Mouse (Mus musculus) ES-E14 (cell line): ENCODE results near the gene Vps33b. TPM values are rescaled to one million over a fixed set of nuclear protein-coding genes. Genes with fewer than 3 reads are reported as not detected.
A peak's percentile ranks its signal among the peaks of the same experiment; 100 is the strongest.

Experiments used
- DNase-seq: peaks from one replicate; pipeline ENCODE4 v3.0.0-alpha.2; 2013; ENCODE audit warnings: low read depth, low spot score
- H3K27ac ChIP-seq: 2 replicates; pipeline ENCODE4 v1.5.1; 2012; ENCODE audit warnings: low read depth, mild to moderate bottlenecking, low read length, moderate library complexity, mixed read lengths; ENCODE audit not compliant: poor library complexity, insufficient read depth, severe bottlenecking
- H3K36me3 ChIP-seq: 2 replicates; pipeline ENCODE4 v1.6.1; 2012; ENCODE audit warnings: mild to moderate bottlenecking, low read length, moderate library complexity, mixed read lengths; ENCODE audit not compliant: control insufficient read depth, poor library complexity, insufficient read depth, severe bottlenecking
- H3K4me1 ChIP-seq, 2 experiments: fragments of 150-350 bp in 1 of 2; sonication (generic) in 1 of 2; 2 replicates each; pipeline ENCODE4 v1.6.1; 2012; ENCODE audit warnings: low read length in 2 of 2, mild to moderate bottlenecking in 1 of 2, mixed read lengths in 1 of 2; ENCODE audit not compliant: control insufficient read depth in 2 of 2, insufficient read depth in 2 of 2, poor library complexity in 1 of 2
- H3K4me3 ChIP-seq, 2 experiments: fragments of 150-350 bp in 1 of 2; sonication (generic) in 1 of 2; 2 replicates each; pipeline ENCODE4 v1.5.1; 2012; ENCODE audit warnings: low read length in 2 of 2, low read depth in 1 of 2, mild to moderate bottlenecking in 1 of 2, mixed read lengths in 1 of 2; ENCODE audit not compliant: insufficient read depth in 1 of 2, poor library complexity in 1 of 2, severe bottlenecking in 1 of 2
- H3K9ac ChIP-seq: 2 replicates; pipeline ENCODE4 v1.6.1; 2012; ENCODE audit warnings: low read depth, mild to moderate bottlenecking, low read length, mixed read lengths; ENCODE audit not compliant: poor library complexity, insufficient read depth, severe bottlenecking
- H3K9me3 ChIP-seq: fragments of 150-350 bp; sonication (generic); 2 replicates; pipeline ENCODE4 v1.6.1; 2012; ENCODE audit warnings: low read depth, mild to moderate bottlenecking, low read length; ENCODE audit not compliant: control insufficient read depth, insufficient read depth
- CHD2 ChIP-seq: IDR thresholded peaks from 2 replicates; pipeline ENCODE4 v1.6.1; 2014; ENCODE audit warnings: mild to moderate bottlenecking, low read depth, low read length, inconsistent platforms
- HCFC1 ChIP-seq: IDR thresholded peaks from 2 replicates; pipeline ENCODE4 v1.6.1; 2012; ENCODE audit warnings: low read length, inconsistent platforms, borderline replicate concordance; ENCODE audit not compliant: insufficient read depth
- MAFK ChIP-seq: IDR thresholded peaks from 2 replicates; pipeline ENCODE4 v1.6.1; 2014; ENCODE audit warnings: mild to moderate bottlenecking, low read depth, low read length, inconsistent platforms; ENCODE audit not compliant: insufficient read depth
- ZC3H11A ChIP-seq: IDR thresholded peaks from 2 replicates; pipeline ENCODE4 v1.6.1; 2012; ENCODE audit warnings: low read depth, mild to moderate bottlenecking, inconsistent platforms, low read length, borderline replicate concordance
- ZNF384 ChIP-seq: IDR thresholded peaks from 2 replicates; pipeline ENCODE4 v1.6.1; 2012; ENCODE audit warnings: low read depth, low read length, inconsistent platforms
- in situ Hi-C, 2 experiments: fragments of 600-800 bp; cut with MboI; formaldehyde crosslinking; loops; one replicate each; pipeline ENCODE4 v1.15.1; 2025; ENCODE audit warnings: low sequenced_read_pairs in 2 of 2, inconsistent platforms in 1 of 2; ENCODE audit not compliant: unreplicated experiment in 2 of 2
- total RNA-seq: library from RNA; depleted of rRNA; stranded (reverse); fragments of 300-350 nt; gene quantifications from 2 replicates; pipeline ENCODE4 v1.2.3, GENCODE M21; 2012

Vps33b gene
- total RNA-seq, 1 experiment = 21.1 TPM

DNA sequence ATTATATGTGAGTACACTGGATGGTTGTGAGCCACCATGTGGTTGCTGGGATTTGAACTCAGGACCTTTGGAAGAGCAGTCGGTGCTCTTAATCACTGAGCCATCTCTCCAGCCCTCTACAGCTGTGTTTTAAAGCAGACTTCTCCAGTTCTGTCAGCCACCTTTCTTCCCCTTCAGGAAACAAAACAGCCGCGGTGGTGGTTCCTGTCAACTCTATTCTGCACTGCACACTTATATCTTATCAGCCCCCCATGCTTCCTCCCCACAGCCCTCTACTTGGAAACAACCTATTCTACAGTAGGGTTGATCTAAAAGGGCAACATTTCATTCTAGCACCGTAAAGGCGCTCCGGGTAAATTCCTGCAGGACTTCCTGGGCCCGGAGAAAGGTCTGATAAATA is 22.6 kb upstream of the Vps33b start:
- in situ Hi-C loops = no loop called here
- TF ChIP-seq ZC3H11A = no peak
- no peak for TF ChIP-seq ZNF384
- no peak for TF ChIP-seq HCFC1
- TF ChIP-seq CHD2 = no peak
- no peak for TF ChIP-seq MAFK
- peak overlapping the region in 1 of 2 experiments; percentile 91; a peak in 2 of 4 replicates for H3K4me3 ChIP-seq
- H3K9ac ChIP-seq = no peak overlapping the region
- H3K27ac ChIP-seq = no peak overlapping the region
- no peak for DNase-seq
- H3K36me3 ChIP-seq = no peaks in the 10 kb centered on the region
- H3K9me3 ChIP-seq = no peaks in the 10 kb centered on the region
- peaks cover 4 to 12% of the 10 kb centered on the region in 2 experiments; a peak in 3 of 4 replicates for H3K4me1 ChIP-seq

DNA sequence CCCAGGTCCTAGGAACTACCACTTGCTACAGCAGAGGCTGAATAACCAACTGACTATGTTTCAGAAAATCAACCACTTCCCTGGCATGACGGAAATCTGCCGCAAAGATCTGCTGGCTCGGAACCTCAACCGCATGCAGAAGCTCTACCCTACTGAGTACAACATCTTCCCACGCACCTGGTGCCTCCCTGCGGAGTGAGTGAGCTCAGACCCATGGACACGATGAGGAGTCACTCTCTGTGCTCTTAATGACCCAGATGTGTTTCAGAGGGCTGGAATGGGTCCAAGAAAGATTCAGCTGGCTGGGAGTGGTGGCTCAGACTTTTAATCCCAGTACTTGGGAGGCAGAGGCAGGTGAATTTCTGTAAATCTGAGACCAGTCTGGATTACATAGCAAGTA is 17.0 kb upstream of the Vps33b start:
- H3K4me3 ChIP-seq = no peak overlapping the region
- peaks cover 2 to 12% of the 10 kb centered on the region in 2 experiments; a peak in 2 of 4 replicates for H3K4me1 ChIP-seq
- no peak for DNase-seq
- in situ Hi-C loops = no loop called here
- no peak for TF ChIP-seq CHD2
- no peak for TF ChIP-seq ZNF384
- TF ChIP-seq HCFC1 = no peak
- no peak for TF ChIP-seq MAFK
- TF ChIP-seq ZC3H11A = no peak
- H3K36me3 ChIP-seq = no peaks in the 10 kb centered on the region
- H3K9ac ChIP-seq = no peak overlapping the region
- H3K9me3 ChIP-seq = no peaks in the 10 kb centered on the region
- H3K27ac ChIP-seq = no peak overlapping the region

- Histone ChIP-seq H3K36me3 (no peaks in the 10 kb centered on the region), H3K9ac (no peak overlapping the region), H3K4me3 (no peak overlapping the region), H3K9me3 (no peaks in the 10 kb centered on the region), H3K4me1 (peaks cover 2 to 12% of the 10 kb centered on the region in 2 experiments; a peak in 2 of 4 replicates), H3K27ac (no peak overlapping the region)
- in situ Hi-C loops = no loop called here
- DNase-seq = no peak
- TF ChIP-seq ZNF384 (no peak), HCFC1 (no peak), CHD2 (no peak), ZC3H11A (no peak), MAFK (no peak)
These were observed 16.6 kb upstream of the Vps33b start for GRCm38 (mm10) chr7:80252886-80253285.

DNA sequence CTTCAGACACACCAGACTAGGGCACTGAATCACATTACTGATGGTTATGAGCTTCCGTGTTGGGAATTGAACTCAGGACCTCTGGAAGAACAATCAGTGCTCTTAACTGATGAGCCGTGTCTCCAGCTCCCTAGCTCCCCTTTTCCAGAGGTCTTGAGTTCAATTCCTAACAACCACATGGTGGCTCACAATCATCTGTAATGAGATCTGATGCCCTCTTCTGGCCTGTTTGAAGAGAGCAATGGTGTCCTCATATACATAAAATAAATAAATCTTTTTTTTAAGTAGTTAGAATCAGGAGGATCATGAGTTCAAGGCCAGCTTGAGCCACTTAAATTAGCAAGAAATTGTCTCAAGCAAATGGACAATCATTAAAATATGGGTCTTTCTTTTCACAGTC is 13.5 kb upstream of the Vps33b start:
- Histone ChIP-seq H3K4me1 (peaks cover 2 to 3% of the 10 kb centered on the region in 2 experiments; a peak in 1 of 4 replicates), H3K27ac (no peak overlapping the region), H3K9ac (no peak overlapping the region), H3K9me3 (no peaks in the 10 kb centered on the region), H3K36me3 (no peaks in the 10 kb centered on the region), H3K4me3 (no peak overlapping the region)
- TF ChIP-seq ZC3H11A (no peak), HCFC1 (no peak), MAFK (no peak), ZNF384 (no peak), CHD2 (no peak)
- in situ Hi-C loops = no loop called here
- DNase-seq = no peak

- DNase-seq = no peak
- Histone ChIP-seq H3K36me3 (no peaks in the 10 kb centered on the region), H3K4me3 (peak overlapping the region in 1 of 2 experiments; percentile 16; a peak in 1 of 4 replicates), H3K9me3 (no peaks in the 10 kb centered on the region), H3K27ac (no peak overlapping the region), H3K4me1 (peaks cover 3 to 4% of the 10 kb centered on the region in 2 experiments; a peak in 2 of 4 replicates), H3K9ac (peak overlapping the region; percentile 17; the same call in 1 of the 2 replicates)
- TF ChIP-seq ZC3H11A (no peak), MAFK (no peak), ZNF384 (no peak), CHD2 (no peak), HCFC1 (no peak)
- in situ Hi-C loops = no loop called here
These were observed 11.7 kb upstream of the Vps33b start for GRCm38 (mm10) chr7:80257706-80258105.
